Mouse (Mus musculus) midbrain, embryonic 14.5 days (tissue): Measurements from ENCODE around the gene Nfkbib. TPM values are rescaled to one million over a fixed set of nuclear protein-coding genes. Genes with fewer than 3 reads are reported as not detected.

ENCODE experiments used
- ATAC-seq: fragments of 200-750 bp; cut with Nextera tagmentation; 2 replicates; pipeline ENCODE4 v1.8.0; 2017; ENCODE audit warnings: moderate number of reproducible peaks, moderate library complexity; ENCODE audit not compliant: low FRiP score, low TSS enrichment
- DNase-seq: peaks from one replicate; pipeline ENCODE4 v3.0.0-alpha.2; 2015
- H3K27ac ChIP-seq: fragments of 300-500 bp; sonication (generic); replicated peaks from 2 replicates; pipeline ENCODE4 v1.5.1; 2014; ENCODE audit warnings: mild to moderate bottlenecking, low read depth, low read length, moderate library complexity
- H3K27me3 ChIP-seq: fragments of 300-500 bp; sonication (generic); 2 replicates; pipeline ENCODE4 v1.6.1; 2014; ENCODE audit warnings: low read length, control low read depth, mixed read lengths; ENCODE audit not compliant: control insufficient read depth, insufficient read depth
- H3K36me3 ChIP-seq: fragments of 300-500 bp; sonication (generic); 2 replicates; pipeline ENCODE4 v1.6.1; 2014; ENCODE audit warnings: low read length, control low read depth; ENCODE audit not compliant: control insufficient read depth, insufficient read depth
- H3K4me1 ChIP-seq: fragments of 300-500 bp; sonication (generic); 2 replicates; pipeline ENCODE4 v1.6.1; 2014; ENCODE audit warnings: mild to moderate bottlenecking, antibody characterized with exemption, low read length, control low read depth; ENCODE audit not compliant: control insufficient read depth, insufficient read depth
- H3K4me2 ChIP-seq: fragments of 300-500 bp; sonication (generic); 2 replicates; pipeline ENCODE4 v1.6.1; 2014; ENCODE audit warnings: mild to moderate bottlenecking, low read length, moderate library complexity
- H3K4me3 ChIP-seq: fragments of 300-500 bp; sonication (generic); replicated peaks from 2 replicates; pipeline ENCODE4 v1.5.1; 2014; ENCODE audit warnings: low read depth, low read length
- H3K9ac ChIP-seq: fragments of 300-500 bp; sonication (generic); replicated peaks from 2 replicates; pipeline ENCODE4 v1.6.1; 2014; ENCODE audit warnings: mild to moderate bottlenecking, low read length, moderate library complexity
- H3K9me3 ChIP-seq: fragments of 300-500 bp; sonication (generic); 2 replicates; pipeline ENCODE4 v1.6.1; 2016; ENCODE audit warnings: low read length, control low read depth, mixed read lengths; ENCODE audit not compliant: control insufficient read depth
- WGBS: fragments of 180-500 bp; shearing (Covaris S2); extraction: QIAGEN DNeasy Blood & Tissue Kit; methylation state at CpG from one replicate; pipeline ENCODE4 v1.1.7; 2014; 5-methylcytosine and 5-hydroxymethylcytosine counted together
- polyA plus RNA-seq: library from polyadenylated mRNA; unstranded; fragments of >200 nt; fragmentation: Nextera tagmentation; extraction: Ambion mirVana; gene quantifications from 2 replicates; pipeline ENCODE4 v1.2.1, GENCODE M21; 2014

Gene Nfkbib
- polyA plus RNA-seq, 1 experiment from 2014 or later: 55.9 TPM

- Histone ChIP-seq H3K9ac (no peak overlapping the region), H3K4me1 (no peaks in the 10 kb centered on the region; the same call in 1 of the 2 replicates), H3K36me3 (no peaks in the 10 kb centered on the region), H3K27ac (no peak overlapping the region), H3K9me3 (no peaks in the 10 kb centered on the region), H3K4me3 (no peak overlapping the region), H3K4me2 (no peak overlapping the region), H3K27me3 (no peaks in the 10 kb centered on the region)
- no peak for ATAC-seq
- 87% methylated on average over 5 of the region's 5 CpGs for WGBS
- no peak for DNase-seq
Measured at GRCm38 (mm10) chr7:28714667-28715066, 52.6 kb downstream of the Nfkbib start.

- no peak overlapping the region for H3K4me3 ChIP-seq
- H3K4me2 ChIP-seq: no peak overlapping the region
- H3K9ac ChIP-seq: no peak overlapping the region
- H3K4me1 ChIP-seq: no peaks in the 10 kb centered on the region
- no peaks in the 10 kb centered on the region for H3K36me3 ChIP-seq
- H3K27ac ChIP-seq: no peak overlapping the region
- H3K27me3 ChIP-seq: no peaks in the 10 kb centered on the region
- WGBS: 65% methylated on average over 3 of the region's 3 CpGs
- no peaks in the 10 kb centered on the region for H3K9me3 ChIP-seq
- DNase-seq (no peak), ATAC-seq (no peak)
Measured at GRCm38 (mm10) chr7:28710962-28711361, 56.4 kb downstream of the Nfkbib start.

- H3K4me2 ChIP-seq: no peak overlapping the region
- no peak for ATAC-seq
Measured at GRCm38 (mm10) chr7:28709454-28709853, 57.9 kb downstream of the Nfkbib start.

More at GRCm38 (mm10) chr7:28709454-28709853, 57.9 kb downstream of the Nfkbib start:
- no peak for DNase-seq
- Histone ChIP-seq H3K9ac (no peak overlapping the region), H3K36me3 (no peaks in the 10 kb centered on the region), H3K4me3 (no peak overlapping the region), H3K27me3 (no peaks in the 10 kb centered on the region), H3K27ac (no peak overlapping the region), H3K9me3 (no peaks in the 10 kb centered on the region), H3K4me1 (no peaks in the 10 kb centered on the region)

Other genes with a start within 250 kb of the Nfkbib start
- not detected in 2 replicates for gene Ifnl3, start 244.7 kb downstream of the Nfkbib start, polyA plus RNA-seq
- not detected in 2 replicates for gene Sycn, start 226.6 kb downstream of the Nfkbib start, polyA plus RNA-seq
- 0.13 TPM in 1 of 2 replicates, not detected in the other for gene Nccrp1, start 220.3 kb downstream of the Nfkbib start, polyA plus RNA-seq
- 27.2 and 29.5 TPM in 2 replicates for gene Samd4b, start 169.4 kb downstream of the Nfkbib start, polyA plus RNA-seq
- gene Pak4, start 169.3 kb downstream of the Nfkbib start, polyA plus RNA-seq: 12.3 and 15.6 TPM in 2 replicates
- not detected in 2 replicates for gene Acp7, start 136.2 kb downstream of the Nfkbib start, polyA plus RNA-seq
- 7.8 and 10.6 TPM in 2 replicates for gene Fbxo27, start 74.7 kb downstream of the Nfkbib start, polyA plus RNA-seq
- 1.6 and 2.9 TPM in 2 replicates for gene Fbxo17, start 50.7 kb downstream of the Nfkbib start, polyA plus RNA-seq
- gene Mrps12, start 25.7 kb downstream of the Nfkbib start, polyA plus RNA-seq: 108 and 128 TPM in 2 replicates
- 16.8 TPM in 2 replicates for gene Sars2, start 25.5 kb downstream of the Nfkbib start, polyA plus RNA-seq
- gene Ccer2, start 11.3 kb downstream of the Nfkbib start, polyA plus RNA-seq: 0.22 TPM in 1 of 2 replicates, not detected in the other
- 104 and 110 TPM in 2 replicates for gene Sirt2, start 777 bp downstream of the Nfkbib start, polyA plus RNA-seq
- 1.1 and 2.4 TPM in 2 replicates for gene Rinl, start 21.5 kb upstream of the Nfkbib start, polyA plus RNA-seq
- 168 and 170 TPM in 2 replicates for gene Hnrnpl, start 41.0 kb upstream of the Nfkbib start, polyA plus RNA-seq
- 62.4 and 78.1 TPM in 2 replicates for gene Ech1, start 57.7 kb upstream of the Nfkbib start, polyA plus RNA-seq
- 1.7 and 3.3 TPM in 2 replicates for gene Lgals4, start 66.3 kb upstream of the Nfkbib start, polyA plus RNA-seq
- gene Lgals7, start 96.3 kb upstream of the Nfkbib start, polyA plus RNA-seq: 7.9 and 22.6 TPM in 2 replicates
- gene Capn12, start 113.9 kb upstream of the Nfkbib start, polyA plus RNA-seq: 0.33 and 0.55 TPM in 2 replicates
- gene Actn4, start 194.8 kb upstream of the Nfkbib start, polyA plus RNA-seq: 102 and 118 TPM in 2 replicates
- gene Eif3k, start 214.4 kb upstream of the Nfkbib start, polyA plus RNA-seq: 320 and 343 TPM in 2 replicates
- gene Map4k1, start 214.5 kb upstream of the Nfkbib start, polyA plus RNA-seq: 5.5 and 10.2 TPM in 2 replicates